Mouse (Mus musculus): ENCODE measurements around the gene Nmnat1. TPM values are rescaled to one million over a fixed set of nuclear protein-coding genes. Genes with fewer than 3 reads are reported as not detected.

The Nmnat1 gene
- polyA plus RNA-seq, 1 experiment from 2014 or later = 6.3 TPM

DNA sequence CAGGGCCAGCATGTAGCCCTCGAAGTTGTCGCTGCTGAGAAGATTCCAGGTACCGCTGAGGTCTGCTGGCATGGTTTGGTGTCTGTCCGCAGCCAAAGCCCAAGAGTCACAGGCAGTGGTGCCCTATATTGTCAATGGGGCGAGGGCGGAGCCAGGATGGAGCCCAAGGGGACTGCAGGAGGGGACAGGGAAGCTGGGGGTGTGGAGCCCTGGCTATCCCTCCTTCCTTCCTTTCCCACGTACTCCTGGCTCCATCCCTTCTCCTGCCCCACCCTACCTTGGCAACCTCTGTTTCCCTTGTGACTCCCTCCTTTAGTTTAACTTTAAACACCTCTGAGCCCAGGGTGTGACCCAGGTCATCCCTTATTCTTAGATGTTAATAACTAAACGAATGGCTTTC, 30.1 kb downstream of the Nmnat1 start, which contains the start of gene Rbp7:
TSS of gene Rbp7 (minus strand) at position 100 of the 400 bp plus-strand sequence.
- DNase-seq (ENCODE audit: low spot score) = no peak

GRCm38 (mm10) chr4:149454263-149454662, 30.7 kb downstream of the Nmnat1 start:
- Histone ChIP-seq H3K4me1 (ENCODE audit: insufficient read depth, low read depth, low read length) (no peaks in the 10 kb centered on the region), H3K4me3 (ENCODE audit: low read depth, low read length) (no peak overlapping the region), H3K9me3 (ENCODE audit: low read length) (no peaks in the 10 kb centered on the region), H3K27ac (ENCODE audit: low read length) (no peak overlapping the region), H3K4me2 (replicated peaks; ENCODE audit: low read depth, low read length) (no peak overlapping the region), H3K36me3 (ENCODE audit: insufficient read depth, low read length) (no peaks in the 10 kb centered on the region), H3K9ac (replicated peaks; ENCODE audit: low read depth) (no peak overlapping the region), H3K27me3 (replicated peaks; ENCODE audit: insufficient read depth, low read length) (no peaks in the 10 kb centered on the region)
- ATAC-seq (no peak), DNase-seq (ENCODE audit: low spot score) (no peak)
- no peak for TF ChIP-seq CTCF (IDR thresholded peaks at IDR 0.05)
- WGBS = 74% methylated on average over 17 of the region's 17 CpGs

More for the DNA sequence above, 30.1 kb downstream of the Nmnat1 start, which contains the start of gene Rbp7:
- no peak within 1 kb of the TSS for H3K9ac ChIP-seq (replicated peaks; ENCODE audit: low read depth)
- no peak for ATAC-seq
- H3K4me1 ChIP-seq (ENCODE audit: insufficient read depth, low read depth, low read length) = no peaks in the 10 kb centered on the region
- TF ChIP-seq EP300 (IDR thresholded peaks at IDR 0.05) (no peak), CTCF (IDR thresholded peaks at IDR 0.05) (no peak)
- no peak within 1 kb of the TSS for H3K27ac ChIP-seq (ENCODE audit: low read length)
- no peak within 1 kb of the TSS for H3K4me2 ChIP-seq (replicated peaks; ENCODE audit: low read depth, low read length)
- no peaks in the 10 kb centered on the region for H3K27me3 ChIP-seq (replicated peaks; ENCODE audit: insufficient read depth, low read length)
- H3K4me3 ChIP-seq (ENCODE audit: low read depth, low read length) = no peak within 1 kb of the TSS
- no peaks in the 10 kb centered on the region for H3K9me3 ChIP-seq (ENCODE audit: low read length)
- 38% methylated on average over 8 of the region's 8 CpGs for WGBS
- H3K36me3 ChIP-seq (ENCODE audit: insufficient read depth, low read length) = no peaks in the 10 kb centered on the region

- Histone ChIP-seq H3K9me3 (ENCODE audit: low read length) (no peaks in the 10 kb centered on the region), H3K27ac (ENCODE audit: low read length) (no peak overlapping the region), H3K4me1 (ENCODE audit: insufficient read depth, low read depth, low read length) (no peaks in the 10 kb centered on the region), H3K27me3 (replicated peaks; ENCODE audit: insufficient read depth, low read length) (no peaks in the 10 kb centered on the region), H3K4me2 (replicated peaks; ENCODE audit: low read depth, low read length) (no peak overlapping the region), H3K36me3 (ENCODE audit: insufficient read depth, low read length) (no peaks in the 10 kb centered on the region), H3K9ac (replicated peaks; ENCODE audit: low read depth) (no peak overlapping the region), H3K4me3 (ENCODE audit: low read depth, low read length) (no peak overlapping the region)
- 76% methylated on average over 4 of the region's 4 CpGs for WGBS
- DNase-seq (ENCODE audit: low spot score) (peak; percentile 28), ATAC-seq (no peak)
- no peak for TF ChIP-seq EP300 (IDR thresholded peaks at IDR 0.05)
- TF ChIP-seq CTCF (IDR thresholded peaks at IDR 0.05) = peak; percentile 68
Measured at GRCm38 (mm10) chr4:149453656-149454055, 31.3 kb downstream of the Nmnat1 start.

DNA sequence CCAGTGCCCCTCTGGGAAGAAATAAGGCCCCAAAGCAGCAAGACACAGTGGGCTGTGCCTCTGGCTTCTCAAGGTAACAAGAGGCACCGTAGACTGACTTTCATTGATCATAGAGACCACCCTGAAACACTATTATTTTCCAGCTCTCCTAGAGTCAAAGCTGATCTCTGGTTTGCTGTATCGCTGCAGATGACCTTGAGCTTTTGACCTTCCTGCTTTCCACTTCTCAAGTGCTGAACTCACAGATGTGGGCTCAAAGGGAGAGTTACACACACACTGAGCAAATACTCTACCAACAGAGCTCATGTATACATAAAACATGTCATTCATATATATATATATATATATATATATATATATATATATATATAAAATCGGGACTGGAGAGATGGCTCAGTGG, 34.4 kb downstream of the Nmnat1 start:
- H3K4me1 ChIP-seq (ENCODE audit: insufficient read depth, low read depth, low read length) = 0 out of 2 replicates have a peak, but pooled peaks cover 1% of the 10 kb centered on the region
- ATAC-seq (no peak), DNase-seq (ENCODE audit: low spot score) (no peak)
- H3K9ac ChIP-seq (replicated peaks; ENCODE audit: low read depth) = no peak overlapping the region
- TF ChIP-seq EP300 (IDR thresholded peaks at IDR 0.05) (no peak), CTCF (IDR thresholded peaks at IDR 0.05) (no peak)
- 75% methylated on average over 3 of the region's 3 CpGs for WGBS
- H3K4me3 ChIP-seq (ENCODE audit: low read depth, low read length) = no peak overlapping the region
- H3K27me3 ChIP-seq (replicated peaks; ENCODE audit: insufficient read depth, low read length) = no peaks in the 10 kb centered on the region
- H3K4me2 ChIP-seq (replicated peaks; ENCODE audit: low read depth, low read length) = no peak overlapping the region
- no peaks in the 10 kb centered on the region for H3K9me3 ChIP-seq (ENCODE audit: low read length)
- no peak overlapping the region for H3K27ac ChIP-seq (ENCODE audit: low read length)
- H3K36me3 ChIP-seq (ENCODE audit: insufficient read depth, low read length) = no peaks in the 10 kb centered on the region

DNA sequence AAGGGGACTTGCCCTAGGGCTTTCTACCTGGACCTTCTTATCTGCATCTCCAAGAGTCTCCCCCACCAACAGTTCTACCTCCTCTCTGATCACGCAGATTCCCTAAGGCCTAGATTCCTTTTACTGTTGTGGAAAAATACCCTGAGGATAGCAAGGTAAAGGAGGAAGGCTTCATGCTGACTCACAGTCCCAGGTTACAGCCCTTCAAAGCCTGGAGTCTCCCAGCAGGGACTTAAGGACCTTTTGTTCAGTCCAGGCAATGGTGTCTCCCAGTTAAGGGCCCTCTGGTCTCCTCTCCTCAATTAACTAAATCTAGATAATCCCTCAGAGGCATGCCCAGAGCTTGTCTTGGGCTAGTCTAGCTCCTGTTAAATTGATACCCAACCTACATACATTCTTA, 38.7 kb downstream of the Nmnat1 start:
- no peak overlapping the region for H3K9ac ChIP-seq (replicated peaks; ENCODE audit: low read depth)

DNA sequence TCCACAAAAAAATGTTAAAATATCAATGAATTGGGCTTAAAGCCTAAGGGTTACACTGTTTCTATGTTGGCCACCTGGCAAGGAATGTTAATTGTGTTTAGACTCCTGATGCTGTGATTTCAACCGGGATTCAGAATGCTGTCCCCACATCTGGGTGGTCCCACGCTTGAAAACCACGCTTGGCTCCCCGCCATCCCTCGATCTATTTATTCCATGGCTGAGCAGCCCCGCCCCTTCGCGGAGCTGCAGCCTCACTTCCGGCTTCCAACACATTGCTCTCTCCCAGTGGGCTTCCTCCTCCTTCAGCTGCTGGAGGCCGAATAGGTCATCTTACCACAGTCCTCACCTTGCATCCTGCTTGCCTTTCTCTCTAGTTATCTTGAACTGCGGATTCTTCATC, 39.1 kb downstream of the Nmnat1 start:
- H3K9me3 ChIP-seq (ENCODE audit: low read length) = no peaks in the 10 kb centered on the region
- ATAC-seq (peak; percentile 32), DNase-seq (ENCODE audit: low spot score) (peak; percentile 74)
- no peak overlapping the region for H3K9ac ChIP-seq (replicated peaks; ENCODE audit: low read depth)
- 4% methylated on average over 11 of the region's 11 CpGs for WGBS
- TF ChIP-seq EP300 (IDR thresholded peaks at IDR 0.05) = no peak
- no peak for TF ChIP-seq CTCF (IDR thresholded peaks at IDR 0.05)
- peak overlapping the region; percentile 79 for H3K27ac ChIP-seq (ENCODE audit: low read length)
- no peaks in the 10 kb centered on the region for H3K36me3 ChIP-seq (ENCODE audit: insufficient read depth, low read length)
- peak overlapping the region; percentile 26 for H3K4me3 ChIP-seq (ENCODE audit: low read depth, low read length)
- H3K4me1 ChIP-seq (ENCODE audit: insufficient read depth, low read depth, low read length) = 0 out of 2 replicates have a peak, but pooled peaks cover 3% of the 10 kb centered on the region
- H3K27me3 ChIP-seq (replicated peaks; ENCODE audit: insufficient read depth, low read length) = no peaks in the 10 kb centered on the region
- peak overlapping the region; percentile 50 for H3K4me2 ChIP-seq (replicated peaks; ENCODE audit: low read depth, low read length)

More for the DNA sequence above, 38.7 kb downstream of the Nmnat1 start:
- Histone ChIP-seq H3K4me3 (ENCODE audit: low read depth, low read length) (no peak overlapping the region), H3K27ac (ENCODE audit: low read length) (0 out of 2 replicates have a peak overlapping the region, but pooled peaks have one; percentile 79), H3K27me3 (replicated peaks; ENCODE audit: insufficient read depth, low read length) (no peaks in the 10 kb centered on the region), H3K4me2 (replicated peaks; ENCODE audit: low read depth, low read length) (no peak overlapping the region), H3K36me3 (ENCODE audit: insufficient read depth, low read length) (no peaks in the 10 kb centered on the region), H3K9me3 (ENCODE audit: low read length) (no peaks in the 10 kb centered on the region), H3K4me1 (ENCODE audit: insufficient read depth, low read depth, low read length) (0 out of 2 replicates have a peak, but pooled peaks cover 3% of the 10 kb centered on the region)
- TF ChIP-seq CTCF (IDR thresholded peaks at IDR 0.05) (no peak), EP300 (IDR thresholded peaks at IDR 0.05) (no peak)
- no peak for DNase-seq (ENCODE audit: low spot score)
- WGBS = 48% methylated on average over 1 of the region's 1 CpGs
- ATAC-seq = no peak
